Mouse (Mus musculus) limb, embryonic 15.5 days (tissue): ENCODE measurements at regions not wholly inside any gene's neighbourhood (a gene's known extent, or its start where the extent isn't known, plus 50 kb on each side); places are given as distances from the start of the nearest gene placed in this dataset.

Experiments
- ATAC-seq: fragments of 200-750 bp; cut with Nextera tagmentation; 2 replicates; pipeline ENCODE4 v1.8.0; 2017; ENCODE audit warnings: low read depth, moderate TSS enrichment; ENCODE audit not compliant: insufficient number of reproducible peaks, low FRiP score, low TSS enrichment
- H3K27ac ChIP-seq: fragments of 300-500 bp; sonication (generic); 2 replicates; pipeline ENCODE4 v1.5.1; 2015; ENCODE audit warnings: moderate library complexity, mild to moderate bottlenecking, inconsistent platforms
- H3K27me3 ChIP-seq: fragments of 300-500 bp; sonication (generic); 2 replicates; pipeline ENCODE4 v1.6.1; 2015; ENCODE audit warnings: inconsistent platforms
- H3K36me3 ChIP-seq: fragments of 300-500 bp; sonication (generic); 2 replicates; pipeline ENCODE4 v1.6.1; 2015; ENCODE audit warnings: inconsistent platforms
- H3K4me1 ChIP-seq: fragments of 300-500 bp; sonication (generic); 2 replicates; pipeline ENCODE4 v1.6.1; 2015; ENCODE audit warnings: inconsistent platforms
- H3K4me2 ChIP-seq: fragments of 300-500 bp; sonication (generic); 2 replicates; pipeline ENCODE4 v1.6.1; 2015; ENCODE audit warnings: mild to moderate bottlenecking, inconsistent platforms
- H3K4me3 ChIP-seq: fragments of 300-500 bp; sonication (generic); 2 replicates; pipeline ENCODE4 v1.5.1; 2015; ENCODE audit warnings: mild to moderate bottlenecking, inconsistent platforms
- H3K9ac ChIP-seq: fragments of 300-500 bp; sonication (generic); 2 replicates; pipeline ENCODE4 v1.6.1; 2015; ENCODE audit warnings: inconsistent platforms
- H3K9me3 ChIP-seq: fragments of 300-500 bp; sonication (generic); 2 replicates; pipeline ENCODE4 v1.6.1; 2016; ENCODE audit warnings: inconsistent platforms
- whole genome bisulfite sequencing: fragments of 180-500 bp; shearing (Covaris S2); methylation state at CpG from one replicate; pipeline ENCODE4 v1.1.7; 2015; 5-methylcytosine and 5-hydroxymethylcytosine counted together

DNA sequence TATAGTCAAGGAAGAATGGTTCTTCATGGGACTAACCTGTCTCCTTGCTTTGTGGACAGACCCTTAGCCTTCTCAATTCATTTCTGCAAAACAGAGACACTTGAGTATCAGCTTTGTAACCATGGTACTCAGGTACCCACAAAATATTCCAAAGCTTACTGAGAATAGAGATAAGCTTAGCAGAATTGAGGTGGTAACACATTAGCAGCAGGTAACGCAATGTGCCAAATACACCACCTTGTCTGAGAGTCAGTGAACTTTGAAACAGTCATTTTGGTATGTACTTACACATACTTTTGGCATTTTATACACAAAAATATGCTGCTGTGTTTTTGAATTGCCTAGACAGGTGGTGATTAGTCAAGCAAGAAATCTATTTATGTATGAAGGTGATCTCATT, 69.8 kb upstream of the Slc6a14 start:
- no peaks in the 10 kb centered on the region for H3K9me3 ChIP-seq
- no peak overlapping the region for H3K27ac ChIP-seq
- H3K9ac ChIP-seq: no peak overlapping the region
- no peak overlapping the region for H3K4me2 ChIP-seq
- no peak for ATAC-seq
- H3K4me1 ChIP-seq: no peaks in the 10 kb centered on the region
- H3K36me3 ChIP-seq: no peaks in the 10 kb centered on the region
- WGBS: 83% methylated on average over 1 of the region's 1 CpGs
- no peak overlapping the region for H3K4me3 ChIP-seq
- no peaks in the 10 kb centered on the region for H3K27me3 ChIP-seq

DNA sequence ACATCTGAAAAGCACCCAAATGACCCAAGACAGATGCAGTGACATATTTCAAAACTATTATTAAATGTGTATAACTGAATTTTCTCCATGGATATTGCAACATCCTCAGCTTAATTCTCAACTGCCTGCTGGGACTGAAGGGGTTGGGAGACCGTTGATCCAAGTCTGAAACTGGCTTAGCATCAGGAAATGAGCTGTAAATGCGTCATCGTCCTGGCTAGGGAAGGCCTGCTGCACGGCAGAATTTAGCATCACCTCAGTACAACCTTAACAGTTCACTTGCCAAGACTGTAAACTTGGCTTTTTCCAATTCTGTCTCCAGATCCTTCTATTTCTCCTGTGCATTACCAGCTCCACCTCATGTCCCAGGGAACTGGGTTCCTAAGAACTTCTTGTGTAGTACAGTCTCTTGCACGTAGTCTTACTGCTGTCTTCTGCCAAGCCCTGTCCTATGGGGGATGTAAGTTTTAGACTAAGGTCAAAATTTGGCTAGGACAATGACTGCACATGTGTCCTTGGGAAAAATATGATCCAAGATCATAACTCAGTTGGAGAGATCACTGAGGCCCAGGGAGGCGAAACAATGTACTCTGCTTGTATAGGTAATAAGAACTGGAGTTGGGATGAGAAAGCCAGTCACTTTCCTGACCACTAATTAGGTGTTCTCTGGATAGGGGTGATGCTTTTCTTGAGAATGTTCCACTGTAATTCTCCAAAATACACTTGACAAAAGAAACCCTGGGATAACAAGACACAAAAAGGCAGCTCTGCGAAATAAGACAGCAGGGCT, 63.0 kb upstream of the Slc6a14 start:
- Histone ChIP-seq H3K27ac (peak overlapping the region; percentile 47), H3K36me3 (no peaks in the 10 kb centered on the region), H3K4me1 (no peaks in the 10 kb centered on the region), H3K4me3 (no peak overlapping the region), H3K4me2 (no peak overlapping the region), H3K9ac (no peak overlapping the region), H3K9me3 (no peaks in the 10 kb centered on the region), H3K27me3 (no peaks in the 10 kb centered on the region)
- ATAC-seq: peak; percentile 92
- WGBS: 60% methylated on average over 7 of the region's 7 CpGs
